In genomic region chr5:89844354-89844753, GRCm38 (mm10) we compare ENCODE assay signal across 8 mouse cellular contexts. TPM values are rescaled to one million over a fixed set of nuclear protein-coding genes. Genes with fewer than 3 reads are reported as not detected.
DNase-seq lines count a peak whose midpoint lies in the region; ATAC-seq lines count a peak whose summit lies in the region.

No protein-coding gene starts in this region.

- no peaks in the 10 kb centered on the region for H3K4me1 ChIP-seq in midbrain, embryonic 13.5 days (replicated peaks)
- H3K4me1 ChIP-seq in midbrain, embryonic 11.5 days (ENCODE audit: control insufficient read depth, insufficient read depth, low read length) = no peaks in the 10 kb centered on the region
- peaks cover 7% of the 10 kb centered on the region; the same call in 1 of the 2 replicates for H3K4me1 ChIP-seq in heart, embryonic 11.5 days (ENCODE audit: control insufficient read depth, insufficient read depth, low read length)

- ATAC-seq in midbrain, embryonic 13.5 days = peak; percentile 76
- no peak for ATAC-seq in midbrain, embryonic 11.5 days (ENCODE audit: low FRiP score)
- ATAC-seq in common myeloid progenitor, adult 5-6 weeks (replicated peaks; ENCODE audit: low read depth, poor library complexity, severe bottlenecking) = peak; percentile 93
- peak; percentile 85 for ATAC-seq in heart, embryonic 11.5 days (replicated peaks; ENCODE audit: insufficient number of reproducible peaks, low FRiP score, low TSS enrichment)
- ATAC-seq in megakaryocyte-erythroid progenitor cell, adult 5-6 weeks (replicated peaks; ENCODE audit: low FRiP score, low TSS enrichment, poor library complexity, severe bottlenecking) = peak; percentile 75

- H3K27me3 ChIP-seq in midbrain, embryonic 13.5 days = no peaks in the 10 kb centered on the region
- no peaks in the 10 kb centered on the region for H3K27me3 ChIP-seq in midbrain, embryonic 11.5 days (ENCODE audit: control insufficient read depth, insufficient read depth, low read length)
- H3K27me3 ChIP-seq in heart, embryonic 11.5 days (ENCODE audit: control insufficient read depth, insufficient read depth, low read length) = no peaks in the 10 kb centered on the region

- H3K4me2 ChIP-seq in midbrain, embryonic 13.5 days (replicated peaks) = no peak overlapping the region
- H3K4me2 ChIP-seq in midbrain, embryonic 11.5 days = no peak overlapping the region
- peak overlapping the region; percentile 31 for H3K4me2 ChIP-seq in heart, embryonic 11.5 days

- 58% methylated on average over 5 of the region's 5 CpGs for WGBS in midbrain, embryonic 13.5 days
- WGBS in midbrain, embryonic 11.5 days = 68% methylated on average over 5 of the region's 5 CpGs
- 7% methylated on average over 5 of the region's 5 CpGs for WGBS in heart, embryonic 11.5 days (ENCODE audit: insufficient replicate concordance)

- H3K9me3 ChIP-seq in midbrain, embryonic 13.5 days = no peaks in the 10 kb centered on the region
- no peaks in the 10 kb centered on the region for H3K9me3 ChIP-seq in midbrain, embryonic 11.5 days (ENCODE audit: control insufficient read depth, low read length)
- H3K9me3 ChIP-seq in heart, embryonic 11.5 days (replicated peaks; ENCODE audit: control insufficient read depth, low read length) = no peaks in the 10 kb centered on the region

- DNase-seq in midbrain, embryonic 11.5 days (ENCODE audit: low spot score, missing footprints) = no peak
- peak; percentile 82 for DNase-seq in kidney, postnatal 14 days
- peak; percentile 32 to 70 for DNase-seq in urinary bladder, postnatal 4 days (ENCODE audit: low spot score in 2 of 2)
- DNase-seq in spleen, adult 12 weeks (ENCODE audit: low spot score) = no peak

- H3K4me3 ChIP-seq in midbrain, embryonic 13.5 days (replicated peaks) = no peak overlapping the region
- no peak overlapping the region for H3K4me3 ChIP-seq in midbrain, embryonic 11.5 days (ENCODE audit: low read depth, low read length)
- H3K4me3 ChIP-seq in heart, embryonic 11.5 days (ENCODE audit: low read depth, low read length) = no peak overlapping the region

- H3K36me3 ChIP-seq in midbrain, embryonic 13.5 days = no peaks in the 10 kb centered on the region
- H3K36me3 ChIP-seq in midbrain, embryonic 11.5 days (ENCODE audit: control insufficient read depth, insufficient read depth, low read length) = no peaks in the 10 kb centered on the region
- no peaks in the 10 kb centered on the region for H3K36me3 ChIP-seq in heart, embryonic 11.5 days (ENCODE audit: control insufficient read depth, insufficient read depth, low read length)

- no peak overlapping the region for H3K9ac ChIP-seq in midbrain, embryonic 13.5 days (replicated peaks)
- H3K9ac ChIP-seq in midbrain, embryonic 11.5 days (ENCODE audit: low read length) = no peak overlapping the region
- no peak overlapping the region for H3K9ac ChIP-seq in heart, embryonic 11.5 days (ENCODE audit: low read depth, low read length)

- no peak overlapping the region for H3K27ac ChIP-seq in midbrain, embryonic 13.5 days
- no peak overlapping the region for H3K27ac ChIP-seq in midbrain, embryonic 11.5 days (ENCODE audit: low read depth, low read length)
- peak overlapping the region; percentile 66 for H3K27ac ChIP-seq in heart, embryonic 11.5 days (ENCODE audit: low read depth, low read length)

RNA-seq across cellular contexts. Expression of gene Adamts3, which starts 38.8 kb away (rescaled TPM):
- polyA plus RNA-seq in midbrain, embryonic 13.5 days (2015; fragmentation: Nextera tagmentation; extraction: Ambion mirVana) = 2.4 and 3.2 TPM in 2 replicates
- polyA plus RNA-seq in midbrain, embryonic 11.5 days (2014; fragmentation: Nextera tagmentation; extraction: Ambion mirVana) = 4.5 and 4.9 TPM in 2 replicates
- 13.4 and 15.6 TPM in 2 replicates for total RNA-seq in common myeloid progenitor, adult 5-6 weeks (2017)
- polyA plus RNA-seq in heart, embryonic 11.5 days (2014; fragmentation: Nextera tagmentation; extraction: Ambion mirVana) = 4.1 and 4.7 TPM in 2 replicates
- 20.8 and 27.4 TPM in 2 replicates for total RNA-seq in megakaryocyte-erythroid progenitor cell, adult 5-6 weeks (2014; fragmentation: Nextera tagmentation)
- total RNA-seq in megakaryocyte-erythroid progenitor cell, adult 5-6 weeks (2017) = 16.0 and 24.2 TPM in 2 replicates

Comparison
In these comparisons a context has a peak if more than half of its experiments do, and no peak if none do; other contexts are left out.
1. DNase-seq: peak in kidney, postnatal 14 days (single experiment) and urinary bladder, postnatal 4 days (2 of 2); none in midbrain, embryonic 11.5 days (single experiment) and spleen, adult 12 weeks (single experiment).